Mouse (Mus musculus): ENCODE measurements at regions not wholly inside any gene's neighbourhood (a gene's known extent, or its start where the extent isn't known, plus 50 kb on each side); places are given as distances from the start of the nearest gene placed in this dataset.

GRCm38 (mm10) chr19:14035371-14035770, 122.0 kb downstream of the Olfr1505 start:
- peaks cover 9% of the 10 kb centered on the region; the same call in 1 of the 2 replicates for H3K27me3 ChIP-seq (ENCODE audit: poor library complexity, severe bottlenecking)
- H3K4me3 ChIP-seq: no peak overlapping the region
- DNase-seq (ENCODE audit: extremely low spot score, low spot score): no peak
- no peaks in the 10 kb centered on the region for H3K9me3 ChIP-seq
- 79% methylated on average over 1 of the region's 1 CpGs for WGBS
- no peaks in the 10 kb centered on the region for H3K36me3 ChIP-seq (replicated peaks)
- no peak overlapping the region for H3K27ac ChIP-seq
- peaks cover 27% of the 10 kb centered on the region for H3K4me1 ChIP-seq

DNA sequence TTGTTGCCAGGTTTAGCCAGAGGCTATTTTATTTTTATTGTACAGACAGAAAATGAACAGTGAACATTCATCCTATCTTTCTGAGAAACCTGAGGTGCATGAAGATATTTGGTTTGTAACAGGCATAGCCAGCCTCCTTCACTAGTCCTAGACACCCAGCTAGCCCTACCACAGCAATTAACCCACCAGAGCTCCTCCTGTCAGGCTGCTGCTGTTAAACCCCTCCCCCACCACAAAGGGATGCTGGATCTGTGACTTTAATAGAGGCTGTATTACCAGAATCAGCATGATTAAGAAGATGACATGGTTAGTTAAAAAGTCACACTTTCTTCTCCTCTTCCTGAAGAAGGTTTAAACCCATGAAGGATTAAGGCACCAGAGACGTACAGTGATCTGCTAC, 122.5 kb downstream of the Olfr1505 start:
- H3K4me1 ChIP-seq: peaks cover 27% of the 10 kb centered on the region
- H3K27me3 ChIP-seq (ENCODE audit: poor library complexity, severe bottlenecking): peaks cover 9% of the 10 kb centered on the region; the same call in 1 of the 2 replicates
- no peaks in the 10 kb centered on the region for H3K9me3 ChIP-seq
- H3K4me3 ChIP-seq: no peak overlapping the region
- H3K36me3 ChIP-seq (replicated peaks): no peaks in the 10 kb centered on the region
- no peak overlapping the region for H3K27ac ChIP-seq
- WGBS: 28% methylated on average over 1 of the region's 1 CpGs
- no peak for DNase-seq (ENCODE audit: extremely low spot score, low spot score)

DNA sequence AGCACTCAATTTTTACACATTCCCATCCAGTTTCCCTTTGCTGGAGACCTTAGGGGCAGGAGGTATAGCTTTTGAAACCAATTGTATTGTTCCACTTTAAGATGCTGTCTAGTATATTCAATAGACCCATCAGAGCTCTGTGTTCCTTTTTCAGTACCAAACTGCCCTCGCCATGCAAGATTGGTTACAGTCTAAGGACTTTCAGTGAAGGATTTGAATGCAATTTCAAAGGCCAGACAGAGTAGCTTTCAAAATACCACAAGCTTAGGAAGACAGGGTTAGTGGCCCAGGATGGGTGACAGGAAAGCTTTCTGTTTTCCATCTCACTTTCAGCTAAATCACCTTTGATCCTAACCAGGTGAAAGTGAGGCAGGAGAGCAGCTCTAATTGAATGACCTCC, 123.4 kb downstream of the Olfr1505 start:
- H3K27me3 ChIP-seq (ENCODE audit: poor library complexity, severe bottlenecking): peaks cover 5% of the 10 kb centered on the region; the same call in 1 of the 2 replicates
- H3K36me3 ChIP-seq (replicated peaks): no peaks in the 10 kb centered on the region
- DNase-seq (ENCODE audit: extremely low spot score, low spot score): no peak
- 34% methylated on average over 1 of the region's 1 CpGs for WGBS
- peaks cover 27% of the 10 kb centered on the region for H3K4me1 ChIP-seq
- H3K27ac ChIP-seq: no peak overlapping the region
- no peaks in the 10 kb centered on the region for H3K9me3 ChIP-seq
- H3K4me3 ChIP-seq: no peak overlapping the region

GRCm38 (mm10) chr19:14042753-14043152, 129.4 kb downstream of the Olfr1505 start:
- Histone ChIP-seq H3K9me3 (no peaks in the 10 kb centered on the region), H3K36me3 (replicated peaks) (no peaks in the 10 kb centered on the region), H3K27me3 (ENCODE audit: poor library complexity, severe bottlenecking) (no peaks in the 10 kb centered on the region), H3K4me3 (no peak overlapping the region), H3K4me1 (no peaks in the 10 kb centered on the region), H3K27ac (no peak overlapping the region)
- 48% methylated on average over 5 of the region's 5 CpGs for WGBS
- DNase-seq (ENCODE audit: extremely low spot score, low spot score): no peak

DNA sequence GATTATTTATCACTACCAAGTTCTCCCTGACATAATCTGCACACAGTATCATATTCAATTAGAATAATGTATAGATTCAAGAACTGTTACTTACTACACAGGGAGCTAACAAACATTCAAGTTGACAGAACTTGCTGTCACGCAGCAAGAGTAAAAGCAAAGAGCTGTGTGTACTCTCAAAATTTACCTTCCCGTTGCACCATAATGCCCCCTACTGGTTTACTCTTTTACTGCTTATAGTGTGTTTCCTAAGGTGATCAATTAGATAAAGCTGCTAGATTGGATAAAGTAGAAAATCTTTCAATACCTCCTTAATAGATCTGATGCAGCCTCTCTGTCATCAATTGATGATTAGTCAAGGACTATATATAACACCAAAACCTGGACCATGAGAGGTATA, 132.1 kb downstream of the Olfr1505 start:
- H3K36me3 ChIP-seq (replicated peaks): no peaks in the 10 kb centered on the region
- no peaks in the 10 kb centered on the region for H3K9me3 ChIP-seq
- no peak overlapping the region for H3K4me3 ChIP-seq
- 58% methylated on average over 2 of the region's 2 CpGs for WGBS
- DNase-seq (ENCODE audit: extremely low spot score, low spot score): no peak
- no peaks in the 10 kb centered on the region for H3K27me3 ChIP-seq (ENCODE audit: poor library complexity, severe bottlenecking)
- no peaks in the 10 kb centered on the region for H3K4me1 ChIP-seq
- H3K27ac ChIP-seq: no peak overlapping the region

DNA sequence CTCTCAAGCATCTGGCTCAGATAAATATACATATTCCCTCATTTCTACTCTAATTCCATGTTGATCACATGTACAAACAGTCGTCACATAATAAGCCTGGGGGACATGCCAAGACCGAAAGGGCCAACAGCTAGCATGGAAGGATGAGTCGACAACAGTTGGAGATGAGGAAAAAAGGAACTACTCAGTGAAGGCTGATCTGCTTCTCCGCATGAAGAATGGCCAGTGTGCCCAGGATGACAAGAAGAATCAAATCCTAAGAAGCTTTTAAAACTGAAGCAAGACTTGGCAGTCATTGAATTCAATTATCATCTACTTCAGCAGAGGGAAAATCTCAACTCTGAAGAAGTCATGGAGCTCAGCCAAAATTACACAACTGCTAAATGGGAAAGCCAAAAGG, 138.7 kb downstream of the Olfr1505 start:
- WGBS: 93% methylated on average over 4 of the region's 4 CpGs
- Histone ChIP-seq H3K27me3 (ENCODE audit: poor library complexity, severe bottlenecking) (no peaks in the 10 kb centered on the region), H3K36me3 (replicated peaks) (no peaks in the 10 kb centered on the region), H3K9me3 (no peaks in the 10 kb centered on the region), H3K4me1 (no peaks in the 10 kb centered on the region), H3K4me3 (no peak overlapping the region), H3K27ac (no peak overlapping the region)
- DNase-seq (ENCODE audit: extremely low spot score, low spot score): no peak

DNA sequence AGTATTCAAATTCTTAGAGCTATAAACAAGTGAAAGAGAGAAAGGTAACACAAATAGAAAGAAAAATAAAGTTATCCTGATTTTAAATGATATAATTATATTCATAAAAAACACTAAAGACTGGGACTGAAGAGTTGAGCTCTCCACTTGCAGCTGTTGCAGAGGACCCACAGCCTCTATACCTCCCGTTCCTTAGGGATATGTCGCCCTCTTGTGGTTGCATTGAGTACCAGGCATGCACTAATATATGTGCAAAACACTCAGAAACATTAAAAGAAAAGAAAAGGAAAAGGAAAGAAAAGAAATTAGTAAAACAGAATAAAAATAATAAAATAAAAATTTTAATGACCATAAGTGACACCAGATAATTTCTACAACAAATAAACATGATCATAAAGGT, 167.2 kb downstream of the Olfr1505 start:
- Histone ChIP-seq H3K36me3 (replicated peaks) (no peaks in the 10 kb centered on the region), H3K4me3 (no peak overlapping the region), H3K4me1 (no peaks in the 10 kb centered on the region), H3K27ac (no peak overlapping the region), H3K9me3 (peaks cover 14% of the 10 kb centered on the region; the same call in 1 of the 2 replicates), H3K27me3 (ENCODE audit: poor library complexity, severe bottlenecking) (no peaks in the 10 kb centered on the region)
- WGBS: 14% methylated on average over 2 of the region's 2 CpGs
- no peak for DNase-seq (ENCODE audit: extremely low spot score, low spot score)

DNA sequence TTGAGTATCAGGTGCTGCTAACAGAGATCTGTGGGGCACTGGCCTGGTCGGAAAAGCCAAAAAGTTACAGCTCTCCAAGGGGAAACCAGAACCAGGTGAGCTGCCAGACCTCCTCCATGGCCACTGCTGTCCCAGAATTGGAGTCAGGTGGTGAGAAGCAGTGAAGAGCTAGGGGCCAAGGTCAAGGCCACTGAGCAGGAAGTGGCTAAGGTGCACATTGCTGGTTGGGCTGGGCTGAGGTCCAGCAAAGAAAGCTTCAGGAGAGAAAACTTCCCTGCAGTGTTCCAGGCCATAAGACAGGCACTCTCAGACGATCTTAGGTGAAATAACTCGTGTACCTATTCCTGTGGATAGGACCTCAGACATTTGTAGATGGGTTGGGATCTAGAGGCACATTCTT, 171.4 kb downstream of the Olfr1505 start:
- Histone ChIP-seq H3K27me3 (ENCODE audit: poor library complexity, severe bottlenecking) (no peaks in the 10 kb centered on the region), H3K9me3 (peaks cover 14% of the 10 kb centered on the region; the same call in 1 of the 2 replicates), H3K4me3 (no peak overlapping the region), H3K4me1 (no peaks in the 10 kb centered on the region), H3K27ac (no peak overlapping the region), H3K36me3 (replicated peaks) (no peaks in the 10 kb centered on the region)
- DNase-seq (ENCODE audit: extremely low spot score, low spot score): no peak
- 92% methylated on average over 3 of the region's 3 CpGs for WGBS

- H3K27me3 ChIP-seq (ENCODE audit: poor library complexity, severe bottlenecking): no peaks in the 10 kb centered on the region
- peaks cover 7% of the 10 kb centered on the region; the same call in 1 of the 2 replicates for H3K4me1 ChIP-seq
- no peaks in the 10 kb centered on the region for H3K36me3 ChIP-seq (replicated peaks)
- DNase-seq (ENCODE audit: extremely low spot score, low spot score): no peak
- 96% methylated on average over 3 of the region's 3 CpGs for WGBS
- H3K9me3 ChIP-seq: no peaks in the 10 kb centered on the region; the same call in 1 of the 2 replicates
- no peak overlapping the region for H3K4me3 ChIP-seq
- H3K27ac ChIP-seq: no peak overlapping the region
Observed at GRCm38 (mm10) chr19:14090106-14090505, 176.8 kb downstream of the Olfr1505 start.

DNA sequence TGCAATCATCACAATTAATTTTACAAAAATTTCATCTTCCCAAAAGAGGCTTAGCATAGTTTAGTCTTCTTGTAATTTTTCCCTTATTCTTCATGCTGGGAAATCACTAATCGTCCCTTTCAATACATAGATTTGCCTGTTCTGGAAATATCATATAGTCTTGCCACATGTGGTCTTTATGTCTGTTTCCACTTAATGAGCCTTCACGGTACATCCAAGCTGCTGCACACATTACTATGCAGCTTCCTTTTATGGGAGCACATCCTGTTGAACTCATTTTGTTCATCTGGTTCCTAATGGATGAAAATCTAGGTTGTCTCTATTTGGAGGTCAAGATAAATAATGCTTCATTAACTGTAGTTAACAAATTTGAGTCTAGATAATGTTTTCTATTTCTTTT, 180.9 kb downstream of the Olfr1505 start:
- Histone ChIP-seq H3K27ac (no peak overlapping the region), H3K27me3 (ENCODE audit: poor library complexity, severe bottlenecking) (no peaks in the 10 kb centered on the region), H3K9me3 (no peaks in the 10 kb centered on the region; the same call in 1 of the 2 replicates), H3K36me3 (replicated peaks) (no peaks in the 10 kb centered on the region), H3K4me1 (peaks cover 7% of the 10 kb centered on the region; the same call in 1 of the 2 replicates), H3K4me3 (no peak overlapping the region)
- DNase-seq (ENCODE audit: extremely low spot score, low spot score): no peak
- 68% methylated on average over 2 of the region's 2 CpGs for WGBS

- Histone ChIP-seq H3K27ac (no peak overlapping the region), H3K4me1 (peaks cover 3% of the 10 kb centered on the region; the same call in 1 of the 2 replicates), H3K36me3 (replicated peaks) (no peaks in the 10 kb centered on the region), H3K4me3 (no peak overlapping the region), H3K27me3 (ENCODE audit: poor library complexity, severe bottlenecking) (no peaks in the 10 kb centered on the region), H3K9me3 (no peaks in the 10 kb centered on the region)
- no peak for DNase-seq (ENCODE audit: extremely low spot score, low spot score)
- 91% methylated on average over 5 of the region's 5 CpGs for WGBS
Observed at GRCm38 (mm10) chr19:14096187-14096586, 182.9 kb downstream of the Olfr1505 start.

DNA sequence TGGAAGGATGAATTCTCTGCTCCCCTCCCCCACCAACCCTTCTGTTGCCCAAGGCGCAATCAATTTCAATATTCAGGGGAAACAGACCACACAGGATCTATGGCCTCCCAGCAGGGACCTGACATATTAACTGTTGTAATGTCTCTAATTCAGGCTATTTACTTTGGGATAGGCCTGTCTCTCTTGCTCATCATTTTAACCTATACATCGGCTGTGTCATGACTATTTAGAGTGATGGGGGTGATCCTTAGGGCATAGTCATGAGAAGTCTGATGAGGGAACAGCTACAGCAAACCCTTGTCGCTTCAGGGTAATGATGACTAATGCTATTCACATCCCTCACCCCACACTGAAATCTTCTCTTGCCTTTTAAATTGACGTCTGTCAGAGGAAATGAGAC, 195.8 kb downstream of the Olfr1505 start:
- Histone ChIP-seq H3K27ac (no peak overlapping the region), H3K4me3 (no peak overlapping the region), H3K9me3 (no peaks in the 10 kb centered on the region), H3K4me1 (no peaks in the 10 kb centered on the region), H3K36me3 (replicated peaks) (no peaks in the 10 kb centered on the region), H3K27me3 (ENCODE audit: poor library complexity, severe bottlenecking) (no peaks in the 10 kb centered on the region)
- WGBS: 85% methylated on average over 4 of the region's 4 CpGs
- DNase-seq (ENCODE audit: extremely low spot score, low spot score): no peak

DNA sequence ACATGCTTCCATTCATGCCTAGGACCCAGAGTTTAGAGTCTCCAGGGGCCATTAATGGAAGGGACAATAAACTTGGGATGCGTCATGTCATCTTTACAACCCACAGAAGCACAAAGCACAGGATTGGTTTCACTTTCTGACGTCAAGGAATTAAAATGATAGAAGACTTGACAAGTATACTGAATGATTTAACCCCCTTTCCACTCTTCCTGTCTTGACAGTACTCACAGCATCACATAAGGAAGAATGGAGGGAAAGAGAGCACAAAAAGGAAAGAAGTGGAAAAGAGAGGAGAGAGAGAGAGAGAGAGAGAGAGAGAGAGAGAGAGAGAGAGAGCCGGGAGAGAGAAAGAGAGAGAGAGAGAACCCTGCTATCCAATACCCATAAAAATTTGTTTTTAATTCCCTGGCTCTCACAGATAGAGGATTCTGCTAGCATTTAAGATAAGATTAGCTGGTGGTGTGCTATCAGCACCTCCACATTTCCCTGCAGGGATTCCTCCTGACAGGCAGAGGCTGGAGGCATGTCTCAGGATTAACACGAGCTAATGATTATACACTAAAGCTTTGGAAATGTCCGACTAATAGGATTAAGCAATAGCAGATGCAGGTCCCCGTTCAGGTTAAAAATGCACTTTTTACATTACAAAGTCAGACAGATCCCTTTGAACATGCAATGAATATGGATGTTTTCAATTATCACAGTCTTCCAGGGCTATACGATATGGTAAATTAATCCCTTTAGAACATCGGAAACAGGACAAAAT, 210.2 kb downstream of the Olfr1505 start:
- no peak overlapping the region for H3K27ac ChIP-seq
- DNase-seq (ENCODE audit: extremely low spot score, low spot score): no peak
- no peaks in the 10 kb centered on the region for H3K36me3 ChIP-seq (replicated peaks)
- peaks cover 31% of the 10 kb centered on the region for H3K4me1 ChIP-seq
- H3K4me3 ChIP-seq: no peak overlapping the region
- WGBS: 11% methylated on average over 8 of the region's 8 CpGs
- H3K27me3 ChIP-seq (ENCODE audit: poor library complexity, severe bottlenecking): peaks cover 96% of the 10 kb centered on the region
- no peaks in the 10 kb centered on the region for H3K9me3 ChIP-seq

Data from forebrain, embryonic 10.5 days (tissue).